Mouse (Mus musculus): ENCODE results near the gene Tjp3.

The Tjp3 gene

DNA sequence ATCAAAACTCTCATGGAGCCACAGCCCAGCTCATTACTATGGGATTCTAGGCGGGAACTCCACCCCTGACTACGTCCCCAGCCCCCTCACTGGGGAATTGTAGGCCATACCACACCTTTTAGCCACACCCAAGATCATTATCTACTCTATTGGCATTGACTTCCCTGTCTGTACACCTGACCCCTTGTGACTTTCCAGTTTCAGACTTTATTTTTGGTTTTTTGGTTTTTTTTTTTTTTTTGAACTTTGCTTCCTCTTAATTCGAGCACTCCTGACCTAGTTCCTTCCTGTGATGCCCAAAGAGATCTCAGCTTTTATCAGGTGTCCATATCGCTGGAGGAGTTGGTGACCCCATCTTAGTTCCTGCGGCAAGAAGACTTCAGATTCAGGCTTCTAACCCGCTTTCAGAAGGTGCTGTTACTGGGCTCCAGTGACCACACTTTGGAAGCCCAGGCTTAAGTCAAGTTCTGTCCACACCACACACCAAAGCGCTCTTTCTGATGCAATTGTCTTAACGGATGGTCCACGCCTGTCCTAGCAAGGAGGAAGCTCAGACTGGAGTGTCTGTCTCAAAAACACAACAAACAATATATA lies at the start of gene Tjp3:
Gene Tjp3 (minus strand): TSS at position 71 of the 594 bp plus-strand sequence.
- in situ Hi-C loops (cut with MboI; ENCODE audit: low sequenced_read_pairs) = no loop called here

DNA sequence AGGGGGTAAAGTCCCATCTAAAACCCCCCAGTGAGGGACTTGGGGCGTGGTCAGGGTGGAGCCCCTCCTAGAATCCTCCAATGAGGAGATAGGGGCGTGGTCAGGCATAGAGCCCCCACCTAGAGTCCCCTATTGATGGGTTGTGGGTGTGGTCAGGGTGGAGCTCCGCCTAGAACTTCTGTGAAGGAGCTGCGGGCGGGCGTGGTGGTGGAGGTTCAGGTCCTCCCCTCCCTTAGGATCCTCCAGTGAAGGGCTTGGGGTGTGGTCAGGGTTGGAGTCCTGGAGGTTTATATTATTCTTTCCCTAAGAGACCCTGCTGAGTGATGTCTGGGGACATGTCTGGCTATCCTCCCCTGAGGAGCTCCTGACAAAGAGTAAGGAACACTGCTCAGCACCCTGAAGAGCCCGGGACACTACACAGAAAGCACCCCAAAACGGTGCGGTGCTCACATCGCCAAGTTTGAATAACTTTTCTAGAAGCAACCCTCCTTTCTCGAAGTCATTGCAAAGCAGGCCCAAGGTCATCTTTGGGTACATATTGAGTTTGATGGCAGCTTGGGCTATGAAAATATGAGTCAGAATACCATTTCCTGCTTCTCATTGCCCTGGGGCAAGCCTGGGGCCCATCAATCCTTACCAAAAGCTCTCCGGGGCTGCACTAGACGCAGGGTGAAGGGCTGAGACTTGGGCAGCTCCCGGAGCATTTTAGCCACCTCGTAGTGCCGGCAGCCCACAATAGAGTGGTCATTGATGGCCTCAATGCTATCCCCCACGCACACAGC lies 49.4 kb upstream of the Tjp3 start:
- in situ Hi-C loops (cut with MboI; ENCODE audit: low sequenced_read_pairs) = loop anchor here (5.0 to 10.0 kb wide), 2 partner anchors 53 to 146 kb away; no protein-coding TSS in a partner anchor

DNA sequence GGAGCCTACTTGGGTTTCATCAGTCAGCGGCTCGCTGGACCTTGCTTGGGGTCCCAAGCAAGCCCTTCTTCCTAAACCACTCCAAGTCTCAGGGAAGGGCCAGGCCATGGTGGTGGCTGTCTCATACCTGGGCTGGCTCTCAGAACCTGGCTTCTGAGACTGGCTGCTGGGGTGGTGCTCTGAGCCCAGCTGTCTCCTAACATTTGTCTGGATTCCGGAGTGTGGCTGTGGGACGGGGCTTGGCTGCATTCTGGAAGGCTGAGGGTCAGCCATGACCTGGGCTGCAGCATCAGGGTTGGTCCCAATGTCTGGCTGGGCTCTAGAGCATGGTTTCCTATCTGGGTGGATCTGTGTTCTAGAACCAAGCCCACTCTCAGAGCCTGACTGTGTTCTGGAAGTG lies 45.2 kb upstream of the Tjp3 start:
- in situ Hi-C loops (cut with MboI; ENCODE audit: low sequenced_read_pairs) = no loop called here

DNA sequence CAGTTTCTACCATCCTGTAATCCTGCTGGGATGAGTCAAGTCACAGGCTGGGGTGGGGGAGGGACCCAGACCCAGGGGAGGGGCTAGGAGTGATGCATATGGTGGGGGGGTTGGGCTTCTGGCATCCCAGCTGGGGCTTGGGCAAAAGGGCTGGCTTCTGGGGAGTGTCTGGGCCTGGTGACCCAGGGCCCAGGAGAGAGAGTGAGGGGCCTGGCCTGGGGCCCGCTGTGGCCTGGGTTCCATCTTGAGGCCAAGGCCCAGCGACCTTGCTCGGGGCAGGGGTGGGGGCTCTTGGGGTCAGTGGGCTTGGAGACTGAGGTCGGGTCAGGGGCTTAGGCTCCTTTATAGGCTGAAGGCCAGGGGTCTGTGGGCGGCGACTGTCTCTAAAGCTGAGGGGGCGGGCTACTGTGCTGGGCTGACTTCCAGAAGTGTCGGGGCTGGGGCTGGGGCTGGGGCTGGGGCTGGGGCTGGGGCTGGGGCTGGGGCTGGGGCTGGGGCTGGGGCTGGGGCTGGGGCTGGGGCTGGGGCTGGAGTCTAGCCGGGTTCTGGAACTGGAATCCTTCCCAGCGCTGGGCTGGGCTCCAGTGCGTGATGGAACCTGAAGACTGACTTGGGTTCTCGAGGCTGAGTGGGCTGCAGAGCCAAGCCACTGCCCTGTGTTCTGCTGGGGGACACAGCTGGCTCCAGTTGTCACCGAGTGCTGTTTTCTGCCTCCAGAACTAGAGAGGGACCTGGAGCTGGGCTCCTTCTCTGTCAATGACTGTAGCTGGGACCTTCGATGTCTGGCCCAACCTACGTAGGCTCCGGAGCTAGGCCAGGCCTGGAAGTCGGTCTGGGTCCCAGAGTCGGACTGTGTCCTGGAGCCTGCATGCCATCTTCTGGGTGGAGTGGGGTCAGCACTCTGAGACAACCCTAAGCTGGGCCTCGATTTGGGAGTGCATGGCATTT lies 44.3 kb upstream of the Tjp3 start:
- in situ Hi-C loops (cut with MboI; ENCODE audit: low sequenced_read_pairs) = no loop called here

DNA sequence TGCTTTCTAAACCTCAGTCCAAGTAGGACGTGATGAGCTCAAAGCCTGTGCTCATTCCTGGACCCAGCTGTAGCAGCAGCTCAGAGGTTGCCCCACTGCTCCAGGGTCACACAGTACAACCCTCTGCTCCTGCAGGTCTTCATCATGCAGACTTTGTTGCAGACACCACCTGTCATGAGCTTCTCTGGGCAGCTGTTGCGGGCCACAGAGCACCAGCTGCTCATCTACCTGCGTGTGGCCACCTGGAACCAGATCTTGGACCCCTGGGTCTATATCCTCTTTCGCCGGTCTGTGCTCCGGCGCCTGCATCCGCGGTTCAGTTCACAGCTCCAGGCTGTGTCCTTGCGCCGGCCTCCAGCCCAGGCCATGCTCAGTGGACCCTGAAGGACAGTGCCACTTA lies 42.9 kb upstream of the Tjp3 start:
- in situ Hi-C loops (cut with MboI; ENCODE audit: low sequenced_read_pairs) = no loop called here

DNA sequence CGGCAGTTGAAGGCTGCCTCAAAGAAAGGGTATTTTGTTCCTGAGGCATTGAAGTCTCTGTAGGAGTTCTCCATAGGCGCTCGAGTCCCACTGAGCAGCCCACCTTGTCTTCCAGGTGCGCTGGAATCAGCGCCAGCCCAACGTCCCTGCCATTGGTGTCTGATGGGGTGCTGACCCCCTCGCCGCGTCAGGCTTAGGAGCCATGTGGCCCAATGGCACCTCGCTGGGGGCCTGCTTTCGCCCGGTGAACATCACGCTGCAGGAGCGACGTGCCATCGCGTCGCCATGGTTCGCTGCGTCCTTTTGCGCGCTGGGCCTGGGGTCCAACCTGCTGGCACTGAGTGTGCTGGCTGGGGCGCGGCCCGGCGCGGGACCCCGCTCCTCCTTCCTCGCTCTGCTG lies 40.9 kb upstream of the Tjp3 start:
- in situ Hi-C loops (cut with MboI; ENCODE audit: low sequenced_read_pairs) = no loop called here

DNA sequence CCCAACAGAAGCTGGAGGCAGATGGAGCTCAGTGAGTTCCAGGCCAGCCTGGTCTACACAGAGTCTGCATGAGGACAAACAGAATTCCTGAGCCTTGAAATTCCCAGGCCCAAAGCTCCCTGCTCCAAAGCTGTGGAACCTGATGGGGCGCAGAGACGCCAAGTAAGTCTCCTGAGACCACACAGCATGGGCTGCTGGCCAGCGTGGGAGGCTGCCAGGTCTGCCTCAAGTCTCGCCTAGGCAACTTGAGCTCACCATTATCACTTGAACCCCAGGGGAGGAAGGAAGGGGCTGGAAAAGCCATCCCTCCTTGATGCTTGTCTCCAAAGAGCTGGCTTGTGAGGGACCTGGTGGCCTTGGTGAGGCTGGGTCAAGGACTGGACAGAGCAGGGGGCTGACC lies 38.6 kb upstream of the Tjp3 start:
- in situ Hi-C loops (cut with MboI; ENCODE audit: low sequenced_read_pairs) = no loop called here

DNA sequence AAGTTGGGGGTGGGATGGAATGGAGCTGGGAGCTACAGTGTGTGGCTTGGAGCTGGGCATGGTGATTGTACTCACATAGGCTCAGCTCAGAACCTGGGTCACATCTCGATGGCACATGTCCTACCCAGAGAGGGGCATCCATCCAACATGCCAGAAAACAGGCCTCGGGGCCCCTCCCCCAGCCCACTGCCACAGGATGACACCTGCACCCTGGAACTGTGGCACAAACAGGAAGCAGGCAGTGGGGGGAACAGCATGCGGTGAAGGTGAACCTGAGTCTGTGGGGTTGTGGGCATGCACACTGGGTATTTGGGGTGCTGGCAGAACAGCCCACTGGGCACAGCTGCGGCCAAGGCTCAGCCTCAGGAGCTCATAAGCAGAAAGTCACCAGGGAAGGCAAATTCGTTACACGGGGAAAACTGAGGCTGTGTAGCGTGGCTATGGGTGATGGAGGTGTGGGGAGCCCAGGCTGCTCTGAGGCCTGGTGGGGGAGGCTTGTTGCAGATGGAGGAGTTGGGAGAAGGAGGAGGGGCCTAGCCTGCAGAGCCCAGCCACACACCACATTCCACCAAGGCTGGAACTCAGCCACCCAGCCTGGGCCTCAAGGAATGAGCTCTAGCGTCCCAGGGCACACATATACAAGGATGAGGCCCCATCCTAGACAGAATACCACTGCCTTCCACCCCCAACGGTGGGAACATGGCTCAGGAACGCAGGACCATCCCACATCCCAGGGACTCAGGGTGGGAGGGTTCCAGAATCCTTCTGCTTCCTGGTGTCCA lies 38.0 kb upstream of the Tjp3 start:
- in situ Hi-C loops (cut with MboI; ENCODE audit: low sequenced_read_pairs) = no loop called here

DNA sequence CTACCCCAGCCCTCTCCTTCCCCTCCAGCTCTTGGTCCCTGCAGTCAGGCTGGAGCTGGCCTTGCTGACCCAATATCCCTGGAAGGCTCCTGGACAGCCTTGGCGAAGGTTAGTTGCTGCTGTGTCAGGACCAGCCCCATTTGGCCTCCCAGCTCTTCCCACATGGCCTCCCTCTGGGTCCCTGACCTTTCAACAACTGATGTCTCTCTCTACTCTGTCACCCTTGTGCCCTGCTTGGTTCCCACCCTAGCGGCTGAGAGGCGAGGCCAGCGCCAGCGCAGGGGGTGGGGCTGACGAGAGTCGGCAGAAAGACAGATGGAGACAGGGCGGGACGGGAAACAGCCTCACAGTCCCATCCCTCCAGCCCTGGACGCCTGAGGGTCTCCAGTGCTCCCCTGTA lies 37.0 kb upstream of the Tjp3 start, which contains the start of gene Tbxa2r:
Gene Tbxa2r (plus strand): TSS at position 346 of the 400 bp plus-strand sequence.
- in situ Hi-C loops (cut with MboI; ENCODE audit: low sequenced_read_pairs) = no loop called here

DNA sequence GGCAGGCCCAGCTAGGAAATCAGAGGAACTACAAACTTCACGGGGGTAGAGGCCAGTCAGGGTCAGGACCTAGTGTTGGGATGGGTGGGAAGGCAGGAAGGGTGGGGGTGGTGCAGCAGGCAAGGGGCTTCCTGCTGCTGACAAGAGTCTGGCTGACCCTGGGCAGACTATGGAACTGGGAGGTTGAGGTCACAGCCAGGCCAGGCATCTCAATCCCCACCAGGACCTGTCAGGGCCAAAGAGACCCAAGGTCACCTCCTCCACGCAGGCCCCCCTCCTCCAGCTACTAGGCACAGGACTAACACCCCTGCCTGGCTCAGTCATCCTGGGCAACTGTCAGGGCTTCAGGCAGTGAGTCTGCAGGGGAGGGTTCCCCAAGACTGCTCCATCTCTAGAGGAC lies 36.6 kb upstream of the Tjp3 start:
- in situ Hi-C loops (cut with MboI; ENCODE audit: low sequenced_read_pairs) = no loop called here

DNA sequence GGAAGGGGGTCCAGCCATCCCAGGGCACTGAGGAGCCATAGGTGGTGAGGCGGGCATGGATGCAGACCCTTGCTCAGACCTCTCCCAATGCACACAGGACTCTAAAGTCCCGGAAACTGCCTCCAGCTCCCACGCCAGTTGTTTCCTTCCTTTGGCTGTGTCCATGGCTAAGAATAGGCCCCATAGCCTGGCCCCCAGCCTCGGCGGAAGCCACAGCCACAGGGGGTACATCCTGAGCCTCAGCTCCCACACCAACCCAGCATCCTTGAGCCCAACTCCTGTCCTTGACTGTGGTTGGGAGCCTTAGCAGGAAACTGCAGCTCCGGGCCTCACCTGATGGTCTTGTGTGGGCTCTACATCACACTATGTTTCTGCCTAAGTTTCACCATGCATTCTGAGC lies 35.5 kb upstream of the Tjp3 start:
- in situ Hi-C loops (cut with MboI; ENCODE audit: low sequenced_read_pairs) = no loop called here

DNA sequence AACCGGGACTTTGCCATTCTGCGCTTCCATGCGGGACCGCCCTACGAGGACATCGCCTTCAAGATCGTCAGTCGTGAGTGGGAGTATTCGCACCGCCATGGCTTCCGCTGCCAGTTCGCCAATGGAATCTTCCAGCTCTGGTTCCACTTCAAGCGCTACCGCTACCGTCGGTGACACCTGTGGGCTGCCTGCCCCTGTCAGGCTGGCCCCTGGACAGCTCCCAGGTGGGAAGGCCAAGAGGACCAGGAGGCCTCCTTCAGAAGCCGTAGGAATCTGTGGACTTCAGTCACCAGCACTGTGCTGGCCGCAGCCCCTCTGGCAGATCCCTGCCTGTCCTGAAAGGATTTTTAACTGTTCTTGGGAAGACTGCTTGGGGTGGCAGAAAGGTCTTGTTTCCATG lies 34.4 kb upstream of the Tjp3 start:
- in situ Hi-C loops (cut with MboI; ENCODE audit: low sequenced_read_pairs) = no loop called here

DNA sequence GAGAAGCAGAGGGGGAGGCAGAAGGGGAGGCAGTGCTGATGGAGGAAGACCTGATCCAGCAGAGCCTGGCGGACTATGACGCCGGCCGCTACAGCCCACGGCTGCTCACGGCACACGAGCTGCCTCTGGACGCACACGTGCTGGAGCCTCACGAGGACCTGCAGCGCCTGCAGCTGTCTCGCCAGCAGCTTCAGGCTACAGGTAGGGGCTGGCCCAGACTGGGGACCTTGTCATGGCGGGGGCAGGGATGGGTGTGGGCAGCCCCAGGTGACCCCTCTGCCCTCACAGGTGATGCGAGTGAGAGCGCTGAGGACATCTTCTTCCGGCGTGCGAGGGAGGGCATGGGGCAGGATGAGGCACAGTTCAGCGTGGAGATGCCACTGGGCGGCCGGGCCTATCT lies 33.8 kb upstream of the Tjp3 start:
- in situ Hi-C loops (cut with MboI; ENCODE audit: low sequenced_read_pairs) = no loop called here

DNA sequence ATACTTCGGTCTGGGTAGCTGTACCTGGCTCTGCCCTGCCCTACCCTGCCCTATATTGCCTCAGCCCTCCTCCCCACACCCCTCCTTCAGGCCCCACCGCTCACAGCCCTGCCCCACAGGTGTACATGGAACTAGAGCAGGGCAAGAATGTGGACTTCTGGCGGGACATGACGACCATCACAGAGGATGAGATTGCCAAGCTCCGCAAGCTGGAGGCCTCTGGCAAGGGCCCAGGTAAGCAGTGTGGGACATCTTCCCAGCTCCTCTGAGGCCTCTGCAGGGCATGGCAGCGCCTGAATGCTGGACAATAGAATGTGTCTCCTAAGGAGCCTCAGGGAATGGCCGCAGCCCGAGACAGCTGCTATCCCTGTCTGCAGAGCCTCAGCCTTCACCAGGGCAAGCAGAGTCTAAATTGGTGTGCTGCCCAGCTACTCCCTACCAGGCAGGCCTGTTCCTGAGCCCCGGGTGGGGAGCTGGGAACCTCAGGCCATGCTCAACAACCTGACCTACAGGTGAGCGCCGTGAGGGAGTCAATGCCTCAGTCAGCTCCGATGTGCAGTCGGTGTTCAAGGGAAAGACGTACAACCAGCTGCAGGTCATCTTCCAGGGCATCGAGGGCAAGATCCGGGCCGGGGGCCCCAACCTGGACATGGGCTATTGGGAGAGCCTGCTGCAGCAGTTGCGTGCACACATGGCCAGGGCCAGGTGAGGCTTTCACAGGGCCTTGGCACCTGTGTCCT lies 32.6 kb upstream of the Tjp3 start:
- in situ Hi-C loops (cut with MboI; ENCODE audit: low sequenced_read_pairs) = no loop called here

DNA sequence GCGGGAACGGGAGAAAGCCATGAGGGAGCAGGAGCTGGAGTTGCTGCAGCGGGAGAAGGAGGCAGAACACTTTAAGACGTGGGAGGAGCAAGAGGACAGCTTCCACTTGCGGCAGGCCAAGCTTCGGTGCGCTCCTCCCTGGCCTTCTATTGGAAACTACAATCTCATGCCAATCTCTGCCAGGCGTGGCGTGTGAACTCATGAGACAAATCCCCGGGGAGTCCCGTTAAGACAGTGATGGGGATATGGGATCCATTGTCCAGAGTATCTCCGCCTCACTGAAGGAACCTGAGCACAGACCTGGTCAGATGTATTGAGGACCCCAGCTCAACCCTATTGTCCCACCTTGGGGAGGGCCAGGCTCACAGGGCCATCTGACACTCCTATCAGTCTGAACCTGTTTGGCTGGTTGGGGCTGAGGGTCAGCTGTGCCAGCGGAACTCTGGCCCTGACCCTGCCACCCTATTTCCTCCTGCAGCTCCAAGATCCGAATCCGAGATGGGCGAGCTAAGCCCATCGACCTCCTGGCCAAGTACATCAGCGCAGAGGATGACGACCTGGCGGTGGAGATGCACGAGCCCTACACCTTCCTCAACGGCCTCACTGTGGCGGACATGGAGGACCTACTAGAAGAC lies 31.9 kb upstream of the Tjp3 start:
- in situ Hi-C loops (cut with MboI; ENCODE audit: low sequenced_read_pairs) = no loop called here

DNA sequence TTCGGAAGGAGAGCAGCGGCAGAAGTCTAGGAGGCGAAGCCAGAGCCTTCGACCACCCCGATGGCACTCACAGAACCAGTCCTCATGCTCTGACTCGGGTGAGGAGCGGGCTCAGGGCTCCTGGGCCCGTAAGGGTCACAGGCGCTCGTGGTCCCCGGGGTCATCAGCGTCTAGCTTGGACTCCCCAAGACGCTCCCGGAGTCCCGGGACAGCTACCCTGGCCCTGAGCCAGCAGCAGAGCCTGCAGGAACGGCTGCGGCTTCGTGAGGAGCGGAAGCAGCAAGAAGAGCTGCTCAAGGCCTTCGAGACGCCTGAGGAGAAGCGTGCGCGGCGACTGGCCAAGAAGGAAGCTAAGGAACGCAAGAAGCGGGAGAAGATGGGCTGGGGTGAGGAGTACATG lies 31.1 kb upstream of the Tjp3 start:
- in situ Hi-C loops (cut with MboI; ENCODE audit: low sequenced_read_pairs) = no loop called here

DNA sequence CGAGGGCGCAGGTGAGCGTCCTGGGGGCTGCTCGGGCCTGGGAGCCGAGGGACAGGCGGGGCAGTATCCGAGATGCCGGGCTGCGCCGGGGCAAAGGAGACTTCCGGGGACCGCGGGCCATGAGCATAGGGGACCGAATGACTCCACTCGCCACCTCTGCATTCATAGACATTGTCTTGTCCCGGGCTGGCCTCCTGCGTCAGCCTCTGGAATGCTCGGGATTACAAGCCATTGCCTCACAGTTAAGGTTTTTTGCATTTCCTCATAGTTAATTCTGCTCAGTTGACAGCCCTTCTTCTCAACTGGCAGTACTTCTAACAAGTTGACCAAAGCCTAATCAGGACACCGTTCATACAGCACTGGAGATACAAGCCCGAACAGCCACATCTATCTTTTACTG lies 30.1 kb upstream of the Tjp3 start:
- in situ Hi-C loops (cut with MboI; ENCODE audit: low sequenced_read_pairs) = no loop called here

DNA sequence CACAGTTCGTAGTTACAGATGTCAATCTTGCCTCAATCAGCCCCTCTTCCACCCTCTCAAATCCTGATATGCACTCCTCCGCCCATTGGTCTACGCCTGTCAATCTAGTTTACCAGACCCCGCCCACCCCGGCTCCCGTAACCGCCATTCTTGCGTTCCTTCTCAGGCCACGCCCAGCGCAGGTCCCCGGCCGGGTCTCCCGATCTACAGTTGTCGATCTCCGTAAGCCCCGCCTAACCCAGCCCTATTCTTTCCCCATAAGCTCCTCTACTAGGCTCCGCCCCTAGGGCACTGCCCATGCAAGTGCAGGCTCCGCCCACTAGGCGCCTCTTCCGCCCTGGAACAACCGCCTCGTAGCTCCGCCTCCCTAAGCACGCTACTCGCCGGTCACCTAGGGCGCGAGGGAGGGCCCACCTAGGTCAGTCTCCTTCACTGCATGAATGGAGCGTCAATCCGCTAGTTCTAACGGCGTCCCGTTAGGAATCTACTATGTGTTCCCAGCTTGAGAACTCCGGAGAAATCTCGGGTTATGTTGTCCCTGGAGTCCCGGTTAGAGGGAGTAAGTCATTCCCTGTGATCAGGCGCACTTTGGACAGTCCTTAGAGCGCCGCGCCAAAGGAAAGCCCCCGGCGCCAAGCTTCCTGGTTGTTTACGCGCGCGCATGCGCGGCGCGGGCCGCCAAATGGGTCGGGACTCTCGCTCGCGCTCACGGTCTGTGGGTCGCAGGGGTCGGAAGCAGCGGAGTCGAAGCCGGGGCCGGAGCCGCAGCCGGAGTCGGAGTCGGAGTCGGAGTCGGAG lies 29.4 kb upstream of the Tjp3 start, which contains the start of gene Cactin:
Gene Cactin (plus strand): TSS at position 554 of the 798 bp plus-strand sequence.
- in situ Hi-C loops (cut with MboI; ENCODE audit: low sequenced_read_pairs) = no loop called here

All from CH12F3 (cell line).